Mouse (Mus musculus): ENCODE results near the gene Tmsb15b1.
"Not testable (repeated sequence)": the region's sequence is repeated elsewhere in the genome, so short reads cannot be mapped to it uniquely, and the experiment has no call there.

The Tmsb15b1 gene

DNA sequence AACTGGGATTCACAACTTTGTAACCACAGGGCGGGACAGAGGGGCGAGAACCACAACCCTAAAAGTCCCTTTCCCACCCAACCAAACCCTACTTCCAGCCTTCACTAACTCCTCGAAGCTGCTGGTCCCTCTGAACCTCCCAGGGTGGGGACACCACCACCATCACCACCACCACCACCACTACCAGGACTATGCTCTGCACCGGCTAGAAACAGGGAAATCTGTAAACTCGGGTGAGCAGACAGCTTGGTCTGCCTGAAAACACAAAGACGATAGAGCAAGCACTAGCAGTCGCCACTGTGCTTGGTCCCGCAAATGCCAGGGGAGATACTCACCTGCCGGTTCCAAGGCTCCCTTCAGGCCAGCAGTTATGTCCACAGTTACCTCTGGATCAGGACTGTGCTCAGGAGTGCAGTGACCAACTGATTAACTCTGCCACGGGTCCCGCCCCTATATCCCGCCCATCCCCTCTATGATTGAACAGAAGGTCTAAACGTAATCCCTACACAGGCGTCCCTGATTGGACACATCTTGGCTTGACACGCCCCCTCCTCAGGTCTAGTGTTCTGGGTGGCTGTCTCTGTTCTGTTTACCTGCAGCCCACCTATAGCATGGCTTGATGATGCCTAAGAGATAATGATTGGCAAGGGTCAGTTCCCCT lies at the start of gene Tmsb15b1, which contains the start of gene Tmsb15l:
TSS of gene Tmsb15b1 (minus strand) at position 451 of the 661 bp plus-strand sequence.
TSS of gene Tmsb15l (minus strand) at position 446 of the 661 bp plus-strand sequence.
- peak; percentile 1 to 14 for DNase-seq (ENCODE audit: low spot score in 2 of 2)

DNA sequence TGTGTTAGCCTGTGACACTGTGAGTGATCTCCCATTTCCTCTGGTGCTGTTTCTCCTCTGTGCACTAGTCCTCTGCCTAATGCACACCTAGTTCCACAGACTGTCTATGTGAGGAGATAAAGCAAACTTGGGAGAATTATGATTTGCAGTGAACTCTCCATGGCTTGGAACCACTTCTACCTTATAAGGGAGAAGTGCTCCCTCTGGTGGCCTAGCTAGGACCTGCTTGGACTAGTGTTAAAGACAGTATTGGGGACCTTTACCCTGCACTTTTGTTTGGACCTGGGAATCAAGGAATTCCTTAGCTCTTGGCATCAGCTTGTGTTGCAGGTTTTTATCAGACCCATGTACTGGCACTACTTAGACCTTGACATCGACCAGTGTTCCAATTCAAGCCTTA lies 42.6 kb upstream of the Tmsb15b1 start:
- DNase-seq (ENCODE audit: low spot score in 2 of 2): peak; percentile 22 to 46

DNA sequence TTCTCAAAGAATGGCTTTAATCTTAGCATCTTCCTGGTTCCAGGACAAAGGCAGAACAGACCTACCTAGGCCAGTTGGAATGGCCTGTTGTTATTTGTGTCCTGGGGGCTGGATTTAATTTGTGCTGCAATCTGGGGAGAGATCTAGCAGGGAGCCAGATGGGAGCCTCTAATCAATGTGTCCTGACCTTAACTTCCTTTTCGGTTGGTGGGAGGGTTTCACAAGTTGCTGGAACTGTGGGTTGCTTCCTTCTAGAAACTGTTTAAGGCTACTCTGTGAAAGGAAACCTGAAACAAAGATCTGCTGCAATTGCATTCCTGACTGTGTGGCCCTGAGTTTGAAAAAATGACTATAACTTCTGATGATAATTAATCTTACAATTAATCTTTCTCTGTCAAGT lies 41.0 kb upstream of the Tmsb15b1 start:
- no peak for DNase-seq (ENCODE audit: low spot score in 2 of 2)

DNA sequence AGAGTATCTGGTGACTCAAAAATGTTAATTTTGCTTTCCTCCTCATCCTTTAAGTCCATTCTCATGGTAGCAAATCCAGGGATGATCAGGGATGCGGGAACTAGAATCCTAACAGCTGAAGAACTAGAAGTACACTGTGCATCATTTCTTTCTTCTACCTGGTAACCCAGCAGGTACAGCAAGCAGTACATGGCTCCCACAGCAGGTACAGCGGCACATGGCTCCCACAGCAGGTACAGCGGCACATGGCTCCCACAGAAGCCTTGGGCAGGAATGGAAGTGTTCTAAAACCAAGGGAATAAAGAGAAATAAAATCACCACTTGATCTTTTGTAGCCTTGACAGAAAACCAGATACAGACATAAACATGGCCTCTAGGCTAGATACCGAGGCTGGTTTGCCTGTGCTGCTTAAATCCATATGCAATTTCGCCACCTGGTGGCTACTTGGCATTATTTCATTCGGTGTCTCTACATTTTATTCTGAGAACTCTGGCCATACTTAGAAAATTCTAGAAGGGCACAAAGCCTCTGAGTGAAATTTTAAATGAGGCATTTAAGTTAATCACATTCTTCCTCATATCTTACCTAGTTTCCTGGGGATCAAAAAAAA lies 38.5 kb upstream of the Tmsb15b1 start:
- peak in 1 of 2 experiments; percentile 22 for DNase-seq (ENCODE audit: low spot score in 2 of 2)

DNA sequence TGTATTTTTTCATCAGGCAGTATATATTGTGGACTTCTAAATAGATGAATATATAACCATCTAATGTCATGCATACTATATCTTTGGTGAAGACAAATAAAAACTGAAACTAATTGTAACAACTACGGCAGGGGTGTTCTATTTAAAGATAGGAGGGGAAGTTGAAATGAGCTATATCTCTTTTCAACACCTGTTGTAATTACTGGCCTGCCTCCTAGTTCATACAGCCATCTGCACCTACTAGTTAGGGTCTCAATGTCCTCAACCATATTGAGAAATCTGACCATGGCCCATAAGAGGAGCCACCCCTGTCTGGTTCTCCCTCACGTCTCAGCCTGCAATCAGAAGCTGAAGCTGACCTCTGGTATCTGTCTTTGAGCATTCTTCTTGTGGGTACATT lies 19.6 kb upstream of the Tmsb15b1 start:
- DNase-seq (ENCODE audit: low spot score in 2 of 2): no peak

DNA sequence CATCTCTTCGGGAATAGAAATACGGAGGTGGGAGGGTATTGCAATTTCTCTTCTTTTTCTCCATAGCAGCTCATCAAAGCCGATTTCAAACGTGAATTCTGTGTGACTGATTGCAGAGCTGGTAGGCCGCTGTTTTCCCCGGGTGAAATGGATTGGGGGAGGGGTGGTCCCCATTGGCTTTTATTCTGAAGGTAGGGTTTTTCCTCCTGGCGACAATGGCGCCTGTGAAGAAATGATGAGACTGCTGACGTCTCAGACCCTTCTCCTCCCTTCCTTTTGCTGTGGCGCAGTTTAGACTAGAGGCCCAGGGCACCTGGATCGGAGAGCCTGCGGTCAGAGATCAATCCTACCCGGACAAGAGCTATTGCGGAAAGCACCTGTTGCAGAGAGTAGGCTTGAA lies 17.0 kb upstream of the Tmsb15b1 start:
- DNase-seq (ENCODE audit: low spot score in 2 of 2): no peak

DNA sequence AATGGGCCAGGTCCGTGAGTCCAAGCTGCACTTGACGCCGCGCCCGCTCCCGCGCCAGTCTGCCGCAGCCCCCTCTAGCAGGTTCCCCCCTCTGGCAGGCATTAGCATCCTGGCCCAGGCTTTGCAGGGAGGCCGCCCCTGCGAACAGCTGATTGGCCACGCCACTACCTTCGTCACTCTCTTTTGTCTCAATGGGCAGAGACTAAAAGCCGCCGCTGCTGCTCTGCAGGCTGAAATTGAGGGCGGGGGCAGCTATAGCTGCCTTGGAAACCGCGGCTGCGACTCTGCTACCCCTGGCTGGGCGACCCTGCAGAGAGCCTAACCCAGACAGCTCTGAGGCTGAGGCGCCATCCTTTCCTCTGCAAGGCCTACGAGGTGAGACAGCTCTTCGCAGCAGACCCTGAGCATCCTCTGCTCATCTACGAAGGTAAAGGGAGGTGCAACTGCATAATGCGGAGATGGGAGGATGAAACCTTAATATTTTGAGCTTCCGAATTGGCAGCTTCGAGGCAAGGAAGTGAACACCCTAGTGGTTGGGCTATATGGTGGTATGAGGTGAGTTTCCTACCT lies 16.4 kb upstream of the Tmsb15b1 start, which contains the start of gene Zcchc18:
TSS of gene Zcchc18 (plus strand) at position 178 of the 570 bp plus-strand sequence.
- DNase-seq (ENCODE audit: low spot score in 2 of 2): peak in 1 of 2 experiments; percentile 5

DNA sequence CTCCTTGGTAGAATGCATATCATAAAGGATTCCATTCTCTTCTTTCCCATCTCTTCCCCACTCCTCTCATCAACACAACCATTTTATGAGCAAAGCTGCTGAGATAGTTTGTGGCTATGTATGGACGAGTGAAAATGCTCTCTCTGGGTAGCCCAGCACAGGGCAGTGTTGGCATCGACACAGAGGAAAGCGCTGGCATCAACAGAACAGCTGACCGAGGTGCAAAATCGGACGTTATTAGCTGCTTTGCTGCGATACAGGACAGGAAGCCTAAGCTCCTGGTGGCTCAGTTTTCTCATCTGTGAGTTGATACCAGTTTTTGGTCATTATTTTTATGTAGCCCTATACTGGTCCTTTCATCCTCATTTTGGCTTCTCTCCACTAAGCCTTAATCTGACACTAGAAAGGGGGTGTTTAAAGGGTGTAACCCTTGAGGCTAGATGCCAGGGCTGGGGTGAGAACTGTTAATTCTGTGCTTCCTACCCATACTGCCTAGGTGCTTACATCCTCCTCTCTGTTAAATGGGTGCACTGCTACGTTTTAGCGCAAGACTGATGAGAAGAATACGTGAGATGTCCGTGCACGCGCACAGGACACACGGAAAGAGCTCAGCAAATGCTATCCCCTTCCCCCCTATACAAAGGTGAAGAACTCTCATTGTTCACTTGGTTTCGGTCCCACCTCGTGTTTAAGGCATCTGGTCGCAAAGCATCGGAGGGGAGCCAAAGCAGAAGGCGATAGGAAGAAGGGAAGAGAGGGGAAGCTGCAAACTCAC lies 15.7 kb upstream of the Tmsb15b1 start:
- DNase-seq (ENCODE audit: low spot score in 2 of 2): no peak

DNA sequence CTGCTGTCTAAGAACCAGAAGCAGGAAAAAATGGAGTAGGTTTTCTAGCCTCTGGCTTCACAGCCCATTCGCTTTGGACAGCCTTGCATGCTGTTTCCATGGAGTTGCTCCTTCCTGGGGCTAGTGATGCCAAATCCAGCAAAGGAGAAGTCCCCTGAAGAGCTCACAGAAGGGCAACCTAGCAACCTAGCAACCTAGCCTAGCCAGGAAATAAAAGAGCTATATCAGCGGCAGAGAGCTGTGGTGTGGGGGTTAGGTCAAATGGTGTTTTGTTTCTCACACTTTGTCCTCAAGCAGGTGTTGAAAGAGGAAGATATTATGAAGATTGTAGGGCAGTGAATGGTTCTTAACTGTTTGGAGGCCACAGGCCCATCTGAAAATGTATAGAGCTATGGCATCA lies 14.6 kb upstream of the Tmsb15b1 start:
- no peak for DNase-seq (ENCODE audit: low spot score in 2 of 2)

DNA sequence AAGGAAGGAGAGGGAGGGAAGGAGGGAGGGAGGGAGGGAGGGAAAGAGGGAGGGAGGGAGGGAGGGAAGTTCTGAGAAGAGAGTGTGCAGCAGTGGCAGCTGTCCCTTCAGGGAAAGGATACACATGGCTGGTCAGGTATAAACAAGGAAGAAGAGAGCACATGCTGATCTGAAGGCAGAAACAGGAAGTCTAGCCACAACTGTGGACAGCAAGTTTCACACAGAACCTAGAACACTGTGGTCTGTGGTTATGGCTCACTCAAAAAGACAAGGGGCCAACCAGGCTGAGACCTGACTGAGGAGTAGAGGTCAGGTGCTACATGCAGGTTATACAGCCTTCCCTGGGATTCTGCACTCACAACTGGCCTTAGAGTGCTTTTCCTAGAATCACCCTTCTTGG lies 9.4 kb upstream of the Tmsb15b1 start:
- no peak for DNase-seq (ENCODE audit: low spot score in 2 of 2)

DNA sequence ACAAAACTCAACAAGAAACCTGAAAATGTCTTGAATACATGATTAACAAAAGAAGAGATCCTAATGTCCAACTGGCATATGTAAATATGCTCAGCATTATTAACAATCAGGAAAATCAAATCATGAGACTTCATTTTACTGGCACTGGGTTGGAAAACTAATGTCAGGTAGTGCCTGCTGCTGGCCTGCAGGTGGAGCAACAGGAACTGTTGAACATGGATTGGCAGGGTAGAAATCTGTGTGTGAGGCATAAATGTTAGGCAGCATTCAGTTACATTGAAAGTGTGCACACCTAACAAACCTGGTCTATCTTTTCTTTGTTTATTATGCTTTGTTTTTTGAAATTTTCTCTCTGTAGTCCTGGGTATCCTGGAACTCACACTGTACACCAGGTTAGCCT lies 1.9 kb upstream of the Tmsb15b1 start:
- DNase-seq (ENCODE audit: low spot score in 2 of 2): no peak

DNA sequence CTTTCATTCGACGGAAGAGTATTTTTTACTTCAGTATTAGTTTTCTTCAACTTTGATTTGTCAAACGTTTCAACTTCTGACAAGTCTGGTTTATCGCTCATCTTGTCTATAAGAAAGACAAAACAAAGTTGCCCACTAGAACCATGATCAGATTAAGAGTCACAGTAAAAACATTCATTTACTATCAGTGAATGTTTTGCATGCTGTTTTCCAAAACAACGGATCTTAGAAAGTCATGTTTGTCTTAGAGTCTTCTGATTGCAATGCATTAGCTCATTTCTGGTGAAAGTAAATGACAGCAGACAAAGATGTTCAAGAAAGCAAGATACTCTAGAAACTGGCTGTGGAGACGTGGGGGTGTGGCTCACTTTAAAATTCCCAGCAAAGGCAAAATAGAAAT lies 1.3 kb downstream of the Tmsb15b1 start, which contains the start of gene Tmsb15b2:
TSS of gene Tmsb15b2 (minus strand) at position 101 of the 400 bp plus-strand sequence.
- DNase-seq (ENCODE audit: low spot score in 2 of 2): not testable (repeated sequence)

DNA sequence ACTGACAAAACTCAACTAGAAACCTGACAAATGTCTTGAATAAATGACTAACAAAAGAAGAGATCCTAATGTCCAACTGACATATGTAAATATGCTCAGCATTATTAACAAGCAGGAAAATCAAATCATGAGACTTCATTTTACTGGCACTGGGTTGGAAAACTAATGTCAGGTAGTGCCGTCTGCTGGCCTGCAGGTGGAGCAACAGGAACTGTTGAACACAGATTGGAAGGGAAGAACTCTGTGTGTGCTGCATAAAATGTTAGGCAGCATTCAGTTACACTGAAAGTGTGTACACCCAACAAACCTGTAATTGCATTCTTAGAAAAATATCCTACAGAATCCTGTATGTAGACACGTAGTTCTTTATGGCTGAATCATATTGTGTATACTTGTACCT lies 17.0 kb downstream of the Tmsb15b1 start:
- DNase-seq (ENCODE audit: low spot score in 2 of 2): no peak

DNA sequence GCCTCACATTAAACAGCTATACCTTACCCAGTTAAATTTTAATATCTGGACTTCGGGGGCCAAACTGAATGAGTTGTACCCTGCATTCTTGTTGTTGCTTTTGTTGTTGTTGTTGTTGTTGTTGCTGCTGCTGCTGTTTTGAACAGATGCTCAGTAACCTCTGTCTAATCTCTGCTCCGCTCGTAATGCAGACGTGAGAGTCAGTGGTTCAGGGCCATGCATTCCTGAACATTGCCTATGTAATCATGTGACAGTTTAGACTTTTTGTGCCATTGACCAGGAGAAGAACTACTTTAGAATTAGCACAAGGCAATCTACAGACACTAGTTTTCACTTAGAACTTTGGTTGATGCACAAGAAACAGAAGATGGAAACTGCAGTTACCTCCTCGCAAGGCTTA lies 18.4 kb downstream of the Tmsb15b1 start:
- DNase-seq (ENCODE audit: low spot score in 2 of 2): not testable (repeated sequence)

DNA sequence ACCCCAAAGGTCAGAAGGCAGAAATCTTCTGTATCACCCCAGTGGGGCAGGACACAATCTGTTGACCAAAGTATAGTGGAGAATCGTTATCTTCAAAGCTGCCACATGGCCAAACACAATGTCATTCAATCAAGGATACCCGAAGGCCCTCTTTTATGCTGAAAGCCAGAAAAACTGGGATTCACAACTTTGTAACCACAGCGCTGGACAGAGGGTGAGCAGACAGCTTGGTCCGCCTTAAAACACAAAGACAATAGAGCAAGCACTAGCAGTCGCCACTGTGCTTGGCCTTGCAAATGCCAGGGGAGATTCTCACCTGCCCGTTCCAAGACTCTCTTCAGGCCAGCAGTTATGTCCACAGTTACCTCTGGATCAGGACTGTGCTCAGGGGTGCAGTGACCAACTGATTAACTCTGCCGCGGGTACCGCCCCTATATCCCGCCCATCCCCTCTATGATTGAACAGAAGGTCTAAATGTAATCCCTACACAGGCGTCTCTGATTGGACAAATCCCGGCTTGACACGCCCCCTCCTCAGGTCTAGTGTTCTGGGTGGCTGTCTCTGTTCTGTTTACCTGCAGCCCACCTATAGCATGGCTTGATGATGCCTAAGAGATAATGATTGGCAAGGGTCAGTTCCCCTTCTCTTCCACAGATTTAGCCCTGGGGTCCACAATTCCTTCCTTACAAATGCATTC lies 18.9 kb downstream of the Tmsb15b1 start:
- peak in 1 of 2 experiments; percentile 61 for DNase-seq (ENCODE audit: low spot score in 2 of 2)

DNA sequence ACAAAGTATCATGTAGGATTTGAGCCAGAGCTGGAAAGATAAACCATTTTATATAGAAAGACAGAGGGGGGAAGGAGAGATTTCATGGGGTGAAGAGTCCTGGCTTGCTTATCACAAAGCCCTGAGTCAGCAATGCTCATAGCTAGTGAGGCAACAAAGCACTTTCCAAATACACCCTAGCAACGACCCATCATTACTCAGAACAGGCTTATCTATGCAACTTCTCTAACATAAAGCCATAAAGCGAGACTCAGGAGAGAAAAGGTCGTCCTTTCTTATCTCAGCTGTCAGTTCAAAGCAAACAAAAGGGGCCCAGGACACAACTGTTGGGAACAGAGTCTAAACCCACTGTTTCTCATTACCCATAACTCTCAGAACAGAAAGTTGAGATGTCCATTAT lies 38.7 kb downstream of the Tmsb15b1 start:
- DNase-seq (ENCODE audit: low spot score in 2 of 2): no peak

DNA sequence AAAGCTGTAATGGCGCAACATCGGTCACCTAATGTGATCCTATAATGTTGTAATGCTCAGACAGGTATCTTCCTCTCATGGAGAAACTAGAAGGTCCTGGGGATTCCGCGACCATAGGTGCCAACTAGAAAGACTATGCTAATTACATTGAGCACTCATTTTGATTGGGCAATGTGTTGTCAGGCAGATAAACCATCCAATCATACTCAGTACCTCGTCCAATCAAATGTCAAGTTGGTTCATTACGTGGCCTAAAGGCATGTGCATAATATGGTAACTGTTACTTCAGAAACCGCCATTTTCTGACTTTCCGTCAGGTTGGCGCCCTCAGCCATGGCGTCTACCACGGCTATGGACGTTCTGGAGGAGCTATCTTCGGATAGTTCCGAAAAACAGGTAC lies 49.6 kb downstream of the Tmsb15b1 start, which contains the start of gene H2bfm:
TSS of gene H2bfm (plus strand) at position 295 of the 400 bp plus-strand sequence.
- no peak for DNase-seq (ENCODE audit: low spot score in 2 of 2)

DNA sequence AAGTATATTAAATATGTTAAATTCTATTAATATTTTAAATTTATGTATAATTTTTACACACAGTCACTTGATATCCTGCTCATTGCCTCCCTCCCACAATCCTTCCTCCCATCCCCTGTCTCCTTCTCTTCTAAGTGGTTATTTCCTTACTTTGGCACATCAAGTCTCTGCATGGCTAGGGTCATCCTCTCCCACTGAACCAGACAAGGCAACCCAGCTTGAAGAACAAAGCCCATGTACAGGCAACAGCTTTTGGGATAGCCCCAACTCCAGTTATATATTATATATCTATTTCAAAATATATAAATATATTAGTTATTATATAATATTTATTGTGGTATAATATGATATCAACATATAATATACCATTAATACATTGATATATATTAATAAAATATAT lies 50.8 kb downstream of the Tmsb15b1 start:
- DNase-seq (ENCODE audit: low spot score in 2 of 2): no peak

All from urinary bladder, postnatal 36 days (tissue).